Mouse (Mus musculus) CD8-positive naive resting alpha-beta T cell, adult 57 days (primary cell): Measurements from ENCODE around the gene Fbln1. TPM values are rescaled to one million over a fixed set of nuclear protein-coding genes. Genes with fewer than 3 reads are reported as not detected.

Source experiments
- total RNA-seq: library from RNA; stranded (reverse); gene quantifications from one replicate; pipeline ENCODE4 v1.2.4, GENCODE M21; 2023

Fbln1 gene
- total RNA-seq: 1.0 TPM

DNA sequence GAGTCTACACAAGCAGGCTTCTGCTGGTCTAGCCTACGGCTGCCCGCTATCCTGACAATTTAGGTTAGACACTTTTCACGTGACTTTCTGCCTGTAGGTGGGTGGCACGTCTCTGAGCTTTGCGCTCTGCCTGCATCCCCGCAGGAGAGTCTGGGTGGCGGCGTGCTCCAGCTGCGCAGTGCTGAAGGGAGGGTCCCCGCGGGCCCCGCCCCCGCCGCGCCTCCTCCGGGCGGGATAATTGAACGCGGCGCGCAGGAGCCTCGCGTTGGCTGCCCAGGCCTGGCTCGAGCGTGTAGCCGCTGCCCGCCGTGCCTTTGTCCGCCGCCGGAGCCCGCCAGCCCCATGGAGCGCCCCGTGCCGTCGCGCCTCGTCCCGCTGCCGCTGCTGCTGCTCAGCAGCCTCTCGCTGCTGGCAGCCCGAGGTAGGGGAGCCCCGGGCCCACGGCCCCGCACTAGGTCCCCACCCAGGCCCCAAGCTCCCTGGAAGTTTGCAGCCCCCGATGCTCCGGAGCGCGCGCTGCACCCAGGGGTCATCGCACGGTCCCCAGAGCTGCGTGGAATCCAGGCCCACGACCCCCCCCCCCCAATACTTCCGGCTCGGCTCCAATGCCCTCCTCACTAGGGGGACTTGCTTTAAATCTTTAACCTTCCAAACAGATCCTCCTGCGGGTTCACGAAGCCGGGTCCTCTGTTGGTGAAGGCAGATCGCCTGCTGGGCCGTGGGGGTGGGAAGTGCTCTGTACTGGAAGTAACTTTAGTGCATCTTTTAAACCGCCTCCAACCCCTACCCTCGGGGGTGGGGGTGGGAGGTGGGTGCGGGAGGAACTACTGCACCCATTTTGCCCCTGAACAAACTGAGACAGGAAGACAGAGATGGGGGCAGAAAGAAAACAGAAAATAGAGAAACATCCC, at the start of gene Fbln1:
Fbln1 (plus strand) TSS at position 158 of the 911 bp plus-strand sequence.

DNA sequence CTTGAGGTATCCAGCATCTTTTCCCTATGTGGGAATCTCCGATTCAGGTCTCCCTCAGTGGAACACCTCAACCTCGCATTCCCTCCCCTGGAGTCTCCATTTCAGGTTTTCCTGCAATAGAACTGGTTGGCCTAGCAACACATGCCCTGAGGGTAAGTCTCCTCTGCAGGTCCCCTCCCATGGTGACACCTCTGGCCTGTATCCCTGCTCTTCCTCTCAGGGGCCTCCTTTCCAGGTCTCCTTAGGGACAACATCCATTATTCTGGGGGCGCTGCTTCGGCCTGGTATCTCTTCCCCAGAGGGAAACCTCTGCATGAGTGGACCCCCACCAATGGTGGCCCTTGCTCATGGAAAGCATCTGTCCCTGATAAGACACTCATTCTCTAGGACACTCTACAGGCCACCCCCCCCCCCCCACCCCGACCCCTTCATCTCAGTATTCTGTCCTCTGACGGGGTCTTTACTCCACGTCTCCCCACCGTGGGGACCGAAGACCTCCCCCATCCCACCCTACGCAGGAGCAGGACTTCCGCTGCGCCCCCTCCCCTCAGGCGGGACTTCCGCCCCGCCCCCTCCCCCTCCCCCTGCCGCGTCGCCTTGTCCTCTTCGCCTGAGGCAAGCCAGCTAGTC, 130.0 kb downstream of the Fbln1 start, which contains the start of gene Atxn10:
Atxn10 (plus strand) TSS at position 575 of the 630 bp plus-strand sequence.

Other genes with a start within 250 kb of the Fbln1 start
- 17.7 TPM for gene 5031439G07Rik, start 217.4 kb upstream of the Fbln1 start, total RNA-seq
- not detected for gene Upk3a, start 188.8 kb upstream of the Fbln1 start, total RNA-seq
- gene Fam118a, start 177.0 kb upstream of the Fbln1 start, total RNA-seq: 205 TPM
- not detected for gene Smc1b, start 74.0 kb upstream of the Fbln1 start, total RNA-seq
- not detected for gene Ribc2, start 73.9 kb upstream of the Fbln1 start, total RNA-seq
- gene Atxn10, start 130.3 kb downstream of the Fbln1 start, total RNA-seq: 49.0 TPM